Mouse (Mus musculus) brain, adult 2 months (tissue): ENCODE data around the gene 1810055G02Rik.
A peak's percentile ranks its signal among the peaks of the same experiment; 100 is the strongest.

Experiments used
- DNase-seq: peaks from one replicate; pipeline ENCODE4 v3.0.0; 2011; ENCODE audit warnings: low read depth, low spot score

Gene 1810055G02Rik

GRCm38 (mm10) chr19:3743362-3743761 is 35.3 kb downstream of the 1810055G02Rik start:
- no peak for DNase-seq

- DNase-seq: peak; percentile 86
Observed at GRCm38 (mm10) chr19:3743851-3744512, 35.9 kb downstream of the 1810055G02Rik start.

GRCm38 (mm10) chr19:3752621-3753239 is 44.6 kb downstream of the 1810055G02Rik start:
- DNase-seq: no peak

GRCm38 (mm10) chr19:3753240-3753633 is 45.1 kb downstream of the 1810055G02Rik start:
- no peak for DNase-seq

- no peak for DNase-seq
Observed at GRCm38 (mm10) chr19:3753738-3754137, 45.6 kb downstream of the 1810055G02Rik start.

GRCm38 (mm10) chr19:3757861-3758260 is 49.8 kb downstream of the 1810055G02Rik start:
- DNase-seq: no peak

- peak; percentile 41 for DNase-seq
Observed at GRCm38 (mm10) chr19:3765221-3765820, 57.2 kb downstream of the 1810055G02Rik start.

- DNase-seq: no peak
Observed at GRCm38 (mm10) chr19:3766378-3766777, 58.3 kb downstream of the 1810055G02Rik start.

GRCm38 (mm10) chr19:3767276-3767780 is 59.2 kb downstream of the 1810055G02Rik start, which contains the start of gene Kmt5b:
Gene Kmt5b (plus strand): TSS chr19:3767421.
- DNase-seq: peak; percentile 71
